Mouse (Mus musculus): ENCODE data around the gene Zmiz1. TPM values are rescaled to one million over a fixed set of nuclear protein-coding genes. Genes with fewer than 3 reads are reported as not detected.

Gene Zmiz1
- total RNA-seq, 4 experiments from 2014 or later: 90.3 to 192 (median 125) TPM

DNA sequence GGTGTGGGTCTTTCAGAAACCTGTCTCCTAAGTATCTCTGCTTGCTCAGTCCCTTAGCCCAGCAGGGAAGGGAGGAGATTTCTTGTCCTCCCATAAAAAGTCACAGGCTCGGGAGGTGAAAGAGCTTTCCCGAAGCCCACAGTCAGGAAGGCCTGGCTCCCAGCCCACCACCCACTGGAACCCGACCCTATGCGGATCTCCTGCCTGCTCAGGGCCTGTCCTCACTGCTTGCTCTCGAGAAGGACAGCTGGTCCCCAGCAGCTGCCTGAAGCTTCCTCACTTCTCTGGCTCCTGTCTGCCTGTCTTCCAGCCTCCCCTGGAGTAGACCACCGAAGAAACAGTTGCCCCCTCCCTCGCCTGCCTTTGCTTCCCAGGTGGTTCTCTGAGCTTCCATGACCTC is 103.9 kb downstream of the Zmiz1 start:
- DNase-seq: no peak

- no peak for DNase-seq
These were observed 105.6 kb downstream of the Zmiz1 start for GRCm38 (mm10) chr14:25564577-25564976.

GRCm38 (mm10) chr14:25565344-25566088 is 106.5 kb downstream of the Zmiz1 start:
- DNase-seq: peak; percentile 78

DNA sequence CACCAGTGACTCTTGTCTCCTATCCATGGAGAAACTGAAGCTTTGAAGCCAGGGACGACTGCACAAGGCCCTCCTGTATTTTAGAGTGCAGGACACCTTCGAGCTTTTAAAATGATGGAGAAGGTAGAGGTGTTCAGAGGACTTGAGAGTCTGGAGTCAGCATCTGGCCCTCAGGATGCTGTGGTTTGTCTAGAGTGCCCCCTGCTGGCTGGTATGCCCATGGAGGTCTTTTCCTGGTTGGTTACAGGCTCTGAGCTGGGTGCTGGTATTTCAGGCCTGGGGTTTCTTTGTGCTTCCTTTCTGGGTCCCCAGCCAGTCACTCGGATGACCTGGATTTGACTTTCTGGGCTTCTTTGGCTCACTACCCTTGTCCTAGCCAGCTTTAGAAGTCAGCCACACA is 108.3 kb downstream of the Zmiz1 start:
- no peak for DNase-seq

GRCm38 (mm10) chr14:25567837-25568236 is 108.9 kb downstream of the Zmiz1 start:
- DNase-seq: no peak

DNA sequence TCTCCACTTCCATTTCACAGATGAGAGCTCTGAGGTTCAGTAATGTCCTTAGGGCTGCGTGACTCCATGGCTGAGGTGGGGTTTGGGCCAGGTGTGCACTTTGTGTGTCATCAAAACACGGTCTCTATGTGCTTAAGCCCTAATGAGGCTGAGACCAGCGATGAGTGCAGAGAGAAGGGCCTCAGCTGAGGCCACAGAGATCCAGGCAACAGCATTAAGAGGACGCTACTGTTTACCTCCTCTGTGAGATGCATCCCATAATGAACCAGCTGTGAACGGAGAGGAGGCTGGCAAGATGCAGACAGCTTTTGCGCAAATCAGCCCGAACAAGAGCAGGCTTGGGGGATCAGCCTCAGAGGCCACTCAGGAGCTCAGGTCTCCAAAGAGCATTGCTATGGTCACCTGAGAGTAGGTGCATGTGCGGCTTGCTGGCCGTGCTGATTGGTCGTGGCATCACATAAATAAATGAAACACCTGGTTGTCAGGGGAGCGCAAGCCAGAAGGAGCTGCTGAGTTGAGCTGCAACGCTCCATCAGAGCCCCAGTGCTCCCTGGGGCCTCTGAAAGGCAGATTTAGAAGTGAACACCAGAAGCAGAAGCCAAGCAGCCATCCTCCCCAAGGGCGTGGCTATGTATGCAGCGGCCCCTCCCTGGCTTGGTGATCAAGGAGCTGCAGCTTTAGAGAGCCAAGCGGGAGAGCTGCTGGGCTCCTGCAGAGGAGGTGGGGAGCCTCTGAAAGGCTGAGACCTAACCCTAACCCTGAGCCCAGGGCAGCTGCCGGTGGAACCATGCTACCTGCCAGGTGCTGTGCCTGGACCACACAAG is 115.3 kb downstream of the Zmiz1 start:
- DNase-seq: no peak

DNA sequence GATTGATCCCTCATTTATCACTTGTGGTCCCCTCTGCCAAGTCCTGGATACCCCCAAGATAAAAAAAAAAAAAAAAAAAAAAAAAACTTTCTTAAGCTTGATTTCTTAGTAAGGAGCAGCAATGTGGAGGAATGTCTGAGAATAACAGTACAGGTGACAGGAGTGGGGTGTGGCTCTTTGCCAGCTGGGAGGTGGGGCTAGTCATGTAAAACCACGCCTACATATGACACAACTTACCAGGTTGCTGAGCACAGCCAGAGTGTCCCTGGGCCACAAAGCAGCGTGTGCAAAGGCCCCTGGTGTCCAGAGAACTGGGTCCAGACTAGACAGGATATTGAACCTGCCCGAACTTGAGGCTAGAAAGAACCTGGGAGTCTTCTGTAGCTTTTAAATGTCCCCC is 117.7 kb downstream of the Zmiz1 start:
- DNase-seq: no peak

GRCm38 (mm10) chr14:25577431-25577830 is 118.4 kb downstream of the Zmiz1 start:
- no peak for DNase-seq

GRCm38 (mm10) chr14:25579597-25579996 is 120.6 kb downstream of the Zmiz1 start:
- no peak for DNase-seq

DNA sequence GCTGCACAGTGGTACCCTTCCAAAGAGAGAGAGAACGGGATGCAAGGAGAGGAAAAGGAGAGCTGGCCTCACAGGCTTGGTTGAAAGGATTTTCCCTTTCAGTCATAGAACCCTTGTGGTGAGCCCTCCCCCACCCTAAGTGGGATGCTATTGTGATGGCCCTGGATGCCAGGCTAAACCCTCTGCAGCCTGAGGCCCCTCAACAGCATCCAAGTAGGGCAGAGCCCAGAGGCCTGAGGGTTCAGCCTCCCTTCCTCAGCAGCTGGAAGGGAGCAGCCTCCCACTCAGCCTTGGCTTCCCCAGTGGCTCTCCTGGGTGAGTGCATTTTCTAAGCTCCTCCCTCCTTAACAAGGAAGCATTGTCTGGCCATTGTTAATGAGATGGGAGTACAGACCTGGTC is 121.4 kb downstream of the Zmiz1 start:
- no peak for DNase-seq

DNA sequence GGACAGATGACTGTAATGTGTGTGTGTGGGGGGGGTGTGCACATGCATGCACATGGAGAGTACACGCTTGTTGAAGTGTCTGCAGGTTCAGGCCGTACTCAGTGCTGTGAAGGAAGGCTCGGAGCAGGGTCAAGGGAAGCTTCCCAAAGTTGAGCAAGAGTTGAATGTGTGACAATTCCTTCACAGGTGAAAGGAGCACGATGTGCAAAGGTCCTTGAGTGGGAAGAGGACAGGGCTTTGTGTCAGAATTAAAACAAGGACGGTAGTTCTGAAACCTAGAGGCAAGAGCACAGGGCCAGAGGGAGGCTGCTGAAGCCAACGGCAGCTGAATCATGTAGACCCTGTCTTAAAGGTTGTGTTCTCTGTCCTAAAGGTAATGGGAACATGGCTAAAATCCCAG is 123.6 kb downstream of the Zmiz1 start:
- DNase-seq: no peak

DNA sequence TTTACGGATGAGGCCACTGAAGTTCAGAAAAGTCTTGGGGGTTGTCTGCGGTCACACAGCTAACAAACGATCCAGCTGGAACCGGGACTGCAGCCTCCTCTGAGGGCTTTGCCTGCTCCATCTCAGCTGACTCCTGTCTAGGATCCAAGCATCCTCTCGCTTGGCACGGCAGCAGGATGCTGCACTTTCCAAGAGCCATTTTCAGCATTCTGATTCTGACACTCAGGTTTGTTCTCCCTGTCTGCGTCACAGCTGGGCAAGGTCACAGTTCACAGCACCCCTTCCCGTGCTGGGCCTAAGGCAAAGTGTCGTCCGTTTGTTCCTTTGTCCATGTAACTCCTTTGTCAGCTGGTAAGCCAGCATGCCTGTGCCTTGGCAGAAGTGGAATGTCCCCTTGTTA is 124.9 kb downstream of the Zmiz1 start:
- no peak for DNase-seq

- DNase-seq: no peak
These were observed 126.7 kb downstream of the Zmiz1 start for GRCm38 (mm10) chr14:25585545-25586301.

GRCm38 (mm10) chr14:25586846-25587486 is 128.0 kb downstream of the Zmiz1 start:
- no peak for DNase-seq

GRCm38 (mm10) chr14:25587487-25588001 is 128.6 kb downstream of the Zmiz1 start:
- DNase-seq: peak; percentile 71

DNA sequence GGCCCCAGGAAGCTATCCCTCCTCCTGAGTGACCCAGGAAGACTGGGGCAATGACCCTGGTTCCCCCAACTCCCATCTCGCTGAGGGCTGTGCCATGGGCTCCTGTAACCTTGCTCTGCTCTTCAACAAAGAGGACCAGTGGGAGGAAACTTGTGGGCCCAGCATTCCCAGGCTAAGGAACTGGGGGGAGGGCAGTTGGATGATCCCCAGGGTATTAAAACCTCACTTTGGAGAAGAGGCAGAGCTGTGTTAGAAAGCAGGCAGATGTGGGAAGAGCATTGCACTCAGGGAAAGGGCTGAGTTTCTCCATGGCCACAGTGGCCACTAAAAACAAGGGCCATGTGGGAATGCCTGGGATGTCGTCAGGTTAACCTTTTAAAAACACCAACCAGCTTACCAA is 129.2 kb downstream of the Zmiz1 start:
- DNase-seq: no peak

DNA sequence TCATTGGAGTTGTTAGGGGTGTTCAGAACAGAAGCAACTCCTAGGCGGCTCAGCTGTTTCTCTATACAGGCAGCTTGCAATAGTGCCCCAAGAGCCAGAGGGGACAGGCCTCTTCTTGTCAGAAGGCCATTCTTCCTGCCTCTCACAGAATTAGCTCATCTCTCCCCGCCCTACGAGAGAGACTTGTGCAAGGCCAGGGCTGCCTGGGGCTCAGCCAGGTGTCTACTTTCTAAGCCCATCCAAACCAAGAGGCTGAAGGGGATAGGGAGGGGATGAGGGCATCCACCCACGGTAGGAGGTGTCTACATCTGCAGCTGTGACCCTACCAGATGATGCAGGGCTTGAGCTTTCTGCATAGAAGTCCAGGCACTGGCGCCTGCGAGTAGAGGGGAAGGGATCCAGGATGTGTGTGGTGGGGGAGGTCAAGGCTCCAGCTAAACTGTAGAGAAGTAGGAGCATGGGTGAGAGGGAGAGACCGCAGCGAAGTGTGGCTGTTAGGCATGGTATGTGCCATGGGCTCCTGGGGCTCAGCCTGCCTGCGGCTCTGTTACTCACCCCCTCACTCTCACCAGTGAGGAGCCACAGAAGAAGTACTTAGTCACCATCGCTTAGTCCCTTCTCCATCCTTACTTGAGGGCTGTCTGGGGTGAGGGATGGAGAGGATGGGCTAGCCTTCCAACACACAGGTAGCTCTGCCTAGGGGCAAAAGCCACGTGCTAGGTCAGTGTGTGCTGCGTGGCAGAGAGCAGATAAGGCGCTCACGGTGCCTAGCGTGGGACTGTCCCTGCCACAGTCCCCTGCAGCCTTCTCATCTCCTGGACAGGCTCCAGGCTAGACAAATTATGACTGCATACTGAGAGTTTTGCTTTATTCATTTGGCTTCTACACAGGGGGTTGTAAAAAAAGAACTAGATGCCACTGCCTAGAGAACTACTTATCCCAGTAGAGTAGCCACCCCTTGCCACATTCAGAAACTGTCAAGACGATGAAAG is 130.3 kb downstream of the Zmiz1 start:
- DNase-seq: no peak

DNA sequence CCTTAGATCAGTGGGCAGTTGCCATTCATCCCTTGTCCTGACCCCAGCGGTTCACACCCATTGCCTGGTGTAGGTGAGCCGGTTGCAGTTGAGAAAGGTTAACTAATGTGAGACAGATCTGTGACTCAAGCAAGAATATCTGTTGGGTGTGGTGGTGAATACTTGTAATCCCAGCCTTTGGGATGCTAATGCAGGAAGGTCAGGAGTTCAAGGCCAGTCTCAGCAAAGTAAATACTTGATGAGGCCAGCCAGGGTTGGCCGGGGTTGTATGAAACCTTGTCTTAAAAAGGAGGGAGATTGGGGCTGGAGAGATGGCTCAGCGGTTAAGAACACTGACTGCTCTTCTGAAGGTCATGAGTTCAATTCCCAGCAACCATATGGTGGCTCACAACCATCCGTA is 132.0 kb downstream of the Zmiz1 start:
- no peak for DNase-seq

DNA sequence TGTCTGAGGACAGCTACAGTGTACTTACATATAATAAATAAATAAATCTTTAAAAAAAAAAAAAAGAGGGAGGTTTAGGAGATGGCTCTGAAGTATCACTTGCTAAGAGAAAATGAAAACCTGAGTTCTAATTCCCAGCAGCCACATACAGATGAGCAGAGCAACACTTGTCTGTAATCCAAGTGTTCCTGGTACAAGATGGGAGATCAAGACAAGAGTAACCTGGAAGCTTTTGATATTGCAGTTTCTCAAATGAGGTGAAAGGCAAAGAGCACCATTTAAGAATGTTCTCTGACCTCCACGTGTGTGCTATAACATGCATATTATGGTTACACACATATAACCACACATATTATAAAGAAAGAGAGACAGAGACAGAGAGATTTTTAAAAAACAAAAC is 132.4 kb downstream of the Zmiz1 start:
- DNase-seq: no peak

DNA sequence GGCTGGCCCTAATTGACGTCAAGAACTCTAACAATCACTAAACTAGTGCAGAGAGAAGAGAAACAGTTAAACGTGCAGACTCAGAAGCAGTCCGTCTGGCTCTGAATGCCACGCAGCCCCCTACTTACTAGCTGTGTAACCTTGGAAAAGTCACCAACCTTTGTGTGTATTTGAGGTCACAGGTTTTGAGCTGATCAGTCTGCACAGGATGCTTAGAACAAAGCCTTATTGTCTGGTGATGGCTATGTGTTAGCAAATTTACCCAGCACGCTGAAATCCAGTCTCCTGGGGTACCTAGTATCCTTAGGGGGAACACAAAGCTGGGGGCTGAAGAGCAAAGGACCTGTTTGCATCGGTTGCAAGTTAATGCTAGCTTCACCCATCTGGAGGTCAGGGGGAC is 133.5 kb downstream of the Zmiz1 start:
- no peak for DNase-seq

- DNase-seq: no peak
These were observed 134.9 kb downstream of the Zmiz1 start for GRCm38 (mm10) chr14:25593876-25594275.

Measured in adrenal gland, adult 8-10 months (tissue).